Mouse (Mus musculus) megakaryocyte-erythroid progenitor cell, adult 5 weeks (primary cell): ENCODE measurements around the gene Crhr2. TPM values are rescaled to one million over a fixed set of nuclear protein-coding genes. Genes with fewer than 3 reads are reported as not detected.

ENCODE experiments used
- polyA plus RNA-seq: library from polyadenylated mRNA; stranded (reverse); fragments of >175 nt; gene quantifications from 2 replicates; pipeline ENCODE4 v1.2.3, GENCODE M21; 2012

Gene Crhr2
- not detected in 2 replicates for polyA plus RNA-seq

GRCm38 (mm10) chr6:55132794-55133193 lies at the start of gene Crhr2:
TSS of gene Crhr2 (minus strand) at chr6:55133016.

GRCm38 (mm10) chr6:55174741-55175181 lies 41.9 kb upstream of the Crhr2 start, which contains the start of gene Inmt:
TSS of gene Inmt (minus strand) at chr6:55175043.

Other genes with a start within 250 kb of the Crhr2 start
- 3.8 and 6.4 TPM in 2 replicates for gene Nod1, start 160.4 kb downstream of the Crhr2 start, polyA plus RNA-seq
- 8.6 and 13.5 TPM in 2 replicates for gene Ggct, start 140.1 kb downstream of the Crhr2 start, polyA plus RNA-seq
- gene Gars, start 95.0 kb downstream of the Crhr2 start, polyA plus RNA-seq = 47.9 and 49.9 TPM in 2 replicates
- gene Inmt, start 42.0 kb upstream of the Crhr2 start, polyA plus RNA-seq = not detected in 2 replicates
- gene Mindy4, start 70.4 kb upstream of the Crhr2 start, polyA plus RNA-seq = 1.1 and 1.2 TPM in 2 replicates
- gene Aqp1, start 203.4 kb upstream of the Crhr2 start, polyA plus RNA-seq = 48.8 and 69.9 TPM in 2 replicates
- 0.04 TPM in 1 of 2 replicates, not detected in the other for gene Ghrhr, start 243.3 kb upstream of the Crhr2 start, polyA plus RNA-seq